Mouse (Mus musculus): ENCODE results near the gene 1700020N15Rik. TPM values are rescaled to one million over a fixed set of nuclear protein-coding genes. Genes with fewer than 3 reads are reported as not detected.
"Not testable (repeated sequence)": the region's sequence is repeated elsewhere in the genome, so short reads cannot be mapped to it uniquely, and the experiment has no call there.

Gene 1700020N15Rik
- polyA plus RNA-seq (2014; fragmentation: Nextera tagmentation; extraction: Ambion mirVana): not detected in 2 replicates

DNA sequence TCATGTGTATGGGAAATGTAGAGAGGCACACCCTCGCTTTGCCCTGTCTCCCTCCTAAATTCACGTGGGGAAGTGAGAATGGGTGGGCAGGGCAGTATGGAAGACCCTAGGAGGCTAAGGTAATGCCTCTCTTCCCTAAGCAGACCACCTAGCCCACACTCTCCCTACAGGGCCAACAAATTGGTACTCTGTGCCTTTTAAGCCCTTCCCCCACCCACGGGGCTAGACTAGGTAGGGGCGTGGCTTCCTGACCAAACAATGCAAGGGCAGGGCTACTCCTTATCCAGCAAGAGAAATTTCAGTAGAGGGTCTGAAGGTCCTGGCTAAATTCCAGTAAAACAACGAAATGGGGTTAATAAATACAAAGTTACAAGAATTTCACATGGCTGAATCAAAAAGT lies at the start of gene 1700020N15Rik:
TSS of gene 1700020N15Rik (plus strand) at position 301 of the 400 bp plus-strand sequence.
- not testable (repeated sequence) for H3K4me2 ChIP-seq (ENCODE audit: low read depth, low read length); H3K27me3 ChIP-seq (ENCODE audit: control insufficient read depth, insufficient read depth, low read length); H3K4me3 ChIP-seq (ENCODE audit: low read depth, low read length); H3K9ac ChIP-seq (replicated peaks; ENCODE audit: low read depth, low read length); ATAC-seq (ENCODE audit: low read depth); H3K9me3 ChIP-seq (ENCODE audit: control insufficient read depth, low read length); H3K36me3 ChIP-seq (ENCODE audit: control insufficient read depth, insufficient read depth, low read length); H3K4me1 ChIP-seq (ENCODE audit: control insufficient read depth, insufficient read depth, low read length); H3K27ac ChIP-seq (ENCODE audit: low read depth, low read length)
- 71% methylated on average over 4 of the region's 5 CpGs for WGBS

DNA sequence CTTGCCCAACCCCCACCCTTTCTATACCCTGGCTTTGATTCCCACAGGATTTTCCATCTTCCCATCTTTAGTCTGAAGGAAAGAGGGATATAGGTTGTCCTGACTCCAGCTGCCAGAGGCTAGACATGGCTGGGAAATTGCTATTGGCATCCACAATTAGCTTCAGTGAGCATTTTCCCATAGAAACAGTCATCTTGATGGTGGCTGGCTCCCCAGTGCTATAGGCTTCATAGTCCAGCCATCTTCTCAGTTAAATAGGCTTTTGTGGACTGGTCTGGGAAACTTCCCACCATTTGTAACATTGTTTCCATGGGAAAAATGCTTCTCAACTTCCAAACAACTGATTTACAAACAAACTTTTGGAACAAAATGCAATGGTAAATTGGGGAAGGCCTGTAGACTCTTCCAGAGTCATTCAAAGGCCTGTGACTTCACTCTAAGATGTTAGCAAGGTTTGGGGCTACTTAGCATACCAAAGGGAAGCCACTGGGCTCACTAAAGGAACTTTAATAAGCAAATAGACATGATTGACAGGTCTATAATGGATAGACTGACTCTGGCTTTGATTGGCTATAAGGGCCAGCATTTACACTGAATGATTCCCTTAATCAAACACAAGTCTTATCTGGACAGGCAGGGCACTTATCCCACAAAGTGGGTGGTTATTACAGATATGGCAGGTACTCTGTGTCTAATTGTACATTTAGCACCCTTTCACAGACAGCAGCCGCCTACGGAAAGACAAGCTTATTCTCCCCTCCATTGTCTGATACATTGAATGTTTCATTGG lies 31.9 kb downstream of the 1700020N15Rik start:
- no peak overlapping the region for H3K27ac ChIP-seq (ENCODE audit: low read depth, low read length)
- H3K9me3 ChIP-seq (ENCODE audit: control insufficient read depth, low read length): no peaks in the 10 kb centered on the region
- no peak overlapping the region for H3K9ac ChIP-seq (replicated peaks; ENCODE audit: low read depth, low read length)
- H3K36me3 ChIP-seq (ENCODE audit: control insufficient read depth, insufficient read depth, low read length): no peaks in the 10 kb centered on the region
- WGBS: 69% methylated on average over 2 of the region's 2 CpGs
- H3K4me2 ChIP-seq (ENCODE audit: low read depth, low read length): no peak overlapping the region
- ATAC-seq (ENCODE audit: low read depth): no peak
- no peaks in the 10 kb centered on the region for H3K4me1 ChIP-seq (ENCODE audit: control insufficient read depth, insufficient read depth, low read length)
- no peak overlapping the region for H3K4me3 ChIP-seq (ENCODE audit: low read depth, low read length)
- no peaks in the 10 kb centered on the region for H3K27me3 ChIP-seq (ENCODE audit: control insufficient read depth, insufficient read depth, low read length)

Data from neural tube, embryonic 14.5 days (tissue).